Mouse (Mus musculus) MEL (cell line): ENCODE data around the gene Caly.

Source experiments
- CTCF ChIP-seq, 3 experiments: IDR thresholded peaks in 2 of 3; conservative IDR thresholded peaks in 1 of 3; 2 replicates each; pipeline ENCODE4 v1.5.1; 2011 to 2012; ENCODE audit warnings: low read length in 3 of 3, low read depth in 2 of 3, mild to moderate bottlenecking in 2 of 3, improper control_type of control experiment in 1 of 3, inconsistent platforms in 1 of 3, mixed read lengths in 1 of 3, moderate library complexity in 1 of 3; ENCODE audit not compliant: control insufficient read depth in 1 of 3, insufficient read depth in 1 of 3, poor library complexity in 1 of 3, severe bottlenecking in 1 of 3
- KAT2A ChIP-seq: conservative IDR thresholded peaks from 2 replicates; pipeline ENCODE4 v1.6.1; 2012; ENCODE audit warnings: low read depth, low read length, improper control_type of control experiment, inconsistent platforms

DNA sequence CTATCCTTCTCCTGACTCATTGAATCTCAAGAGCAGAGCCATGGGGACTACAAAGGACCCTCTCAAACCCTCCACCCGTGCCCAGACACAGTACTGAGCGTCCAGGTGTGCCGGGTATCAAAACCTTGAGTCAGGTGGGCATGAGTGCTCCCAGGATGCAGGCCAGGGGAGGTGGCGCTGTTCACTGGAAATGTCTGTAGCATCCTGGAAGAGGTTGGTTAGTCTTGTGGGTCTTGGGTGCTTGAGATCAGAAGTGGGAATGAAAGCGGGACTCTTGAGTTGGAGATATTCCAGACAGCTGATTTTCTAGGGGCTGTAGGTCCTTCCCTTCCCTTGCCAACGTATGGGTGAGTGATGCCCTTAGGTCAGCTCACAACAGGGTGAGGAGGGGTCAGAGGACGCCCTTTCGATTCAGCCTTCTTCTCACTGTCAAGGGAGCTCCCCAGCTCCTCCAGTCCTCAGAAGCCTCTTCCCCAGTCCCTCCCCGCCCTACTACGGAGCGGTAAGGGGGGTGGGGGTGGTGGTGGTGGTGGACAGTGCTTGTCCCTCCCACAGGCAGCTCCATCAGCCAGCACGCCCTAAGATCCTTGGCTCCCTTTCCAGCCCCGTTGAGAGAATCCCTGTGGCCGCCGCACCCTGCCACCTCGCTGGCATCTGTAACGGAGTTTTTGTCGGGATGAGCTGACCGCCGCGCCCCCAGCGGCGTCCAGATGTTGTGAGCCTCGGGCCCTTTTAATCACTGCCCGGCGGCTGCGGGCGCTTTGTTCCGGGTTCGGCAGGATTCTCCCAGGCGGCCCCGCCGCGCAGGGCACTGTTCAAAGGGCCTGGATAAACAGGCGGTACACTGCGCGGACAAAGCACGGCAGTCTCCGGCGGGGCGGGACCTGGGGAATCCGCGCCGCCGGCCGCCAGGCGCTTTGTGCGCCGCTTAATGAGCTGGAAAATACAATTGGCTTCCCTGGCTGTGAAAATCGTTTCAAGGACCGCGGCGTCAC lies 24.6 kb downstream of the Caly start:
- TF ChIP-seq CTCF (IDR thresholded peaks at IDR 0.05 in 2 of 3, conservative IDR thresholded peaks at IDR 0.05 in 1 of 3; ENCODE audit: control insufficient read depth in 1 of 3, insufficient read depth in 1 of 3, low read depth in 2 of 3, low read length in 3 of 3, poor library complexity in 1 of 3, severe bottlenecking in 1 of 3) (no peak), KAT2A (no peak)
